Mouse (Mus musculus): ENCODE data around the gene Olfr545. TPM values are rescaled to one million over a fixed set of nuclear protein-coding genes. Genes with fewer than 3 reads are reported as not detected.

The Olfr545 gene
- polyA plus RNA-seq, 1 experiment, result not detected

DNA sequence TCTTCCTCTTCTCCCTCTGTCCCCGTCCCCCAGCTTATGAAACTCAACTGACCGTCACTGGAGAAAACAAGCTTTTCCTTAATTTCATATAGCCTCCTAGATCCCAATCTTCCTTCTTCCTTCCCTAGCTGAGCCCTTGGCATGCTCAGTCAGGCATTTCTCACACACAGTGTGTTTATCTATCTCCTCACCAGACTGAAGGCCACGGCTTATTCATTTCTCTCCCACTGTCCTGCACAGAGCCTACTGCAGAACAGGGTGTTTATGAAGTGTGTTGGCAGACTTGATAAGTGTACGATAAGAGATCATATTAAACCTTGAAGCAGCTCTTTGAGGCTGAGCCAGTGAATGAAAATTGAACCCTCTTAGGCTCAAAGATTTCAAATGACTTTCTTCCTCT is 18.6 kb downstream of the Olfr545 start:
- no peak overlapping the region for H3K4me3 ChIP-seq (ENCODE audit: extremely low read depth, insufficient read depth, insufficient read length)
- no peak for DNase-seq (ENCODE audit: low read depth in 1 of 2, low spot score in 2 of 2)
- TF ChIP-seq POLR2A (IDR thresholded peaks at IDR 0.05; ENCODE audit: low read depth, low read length) (no peak), CTCF (IDR thresholded peaks at IDR 0.05; ENCODE audit: extremely low read depth, insufficient read depth, insufficient read length, insufficient replicate concordance) (no peak)
- WGBS, result 82% methylated on average over 4 of the region's 4 CpGs
- no peak overlapping the region for H3K27ac ChIP-seq (ENCODE audit: insufficient read depth, low read length)
- H3K27me3 ChIP-seq (ENCODE audit: control insufficient read depth, insufficient read depth, low read length), result no peaks in the 10 kb centered on the region
- H3K36me3 ChIP-seq (ENCODE audit: control insufficient read depth, insufficient read depth, low read length), result no peaks in the 10 kb centered on the region
- H3K4me1 ChIP-seq (ENCODE audit: control insufficient read depth, insufficient read depth, insufficient read length), result no peaks in the 10 kb centered on the region

DNA sequence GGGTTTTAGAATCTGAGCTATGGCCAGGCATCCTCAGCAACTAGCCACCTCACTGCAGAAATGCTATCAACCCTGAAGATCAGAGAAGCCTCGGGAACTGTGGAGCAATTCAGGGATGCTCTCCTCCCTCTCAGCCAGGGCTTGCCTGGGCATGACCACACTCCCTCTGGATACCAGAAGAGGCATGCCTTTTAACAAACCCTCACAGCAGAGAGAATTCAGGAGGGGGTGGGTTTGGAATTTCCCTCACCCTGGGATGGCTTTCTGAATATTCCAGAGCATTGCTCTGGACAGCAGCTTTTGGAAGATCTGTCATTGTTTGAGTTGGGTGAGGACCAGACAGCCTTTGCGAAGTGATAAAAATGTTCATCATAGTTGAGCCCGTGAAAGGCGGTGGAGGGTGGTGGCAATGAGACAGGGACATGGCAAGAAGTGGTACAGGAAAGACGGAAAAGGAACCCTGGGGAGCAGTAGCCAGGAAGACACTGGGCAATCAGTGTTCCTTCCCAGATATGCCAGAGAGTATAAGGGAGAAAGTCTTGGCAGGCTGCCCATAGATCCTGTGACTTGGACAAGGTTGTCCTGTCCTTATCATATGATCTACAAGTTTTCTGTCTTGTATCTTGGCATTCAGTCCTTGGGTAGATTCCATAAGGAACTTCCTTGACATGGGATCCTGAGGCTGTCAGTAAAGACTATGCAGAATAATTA is 19.9 kb downstream of the Olfr545 start:
- Histone ChIP-seq H3K27me3 (ENCODE audit: control insufficient read depth, insufficient read depth, low read length) (no peaks in the 10 kb centered on the region), H3K4me1 (ENCODE audit: control insufficient read depth, insufficient read depth, insufficient read length) (no peaks in the 10 kb centered on the region), H3K27ac (ENCODE audit: insufficient read depth, low read length) (no peak overlapping the region), H3K4me3 (ENCODE audit: extremely low read depth, insufficient read depth, insufficient read length) (no peak overlapping the region), H3K36me3 (ENCODE audit: control insufficient read depth, insufficient read depth, low read length) (no peaks in the 10 kb centered on the region)
- no peak for DNase-seq (ENCODE audit: low read depth in 1 of 2, low spot score in 2 of 2)
- no peak for TF ChIP-seq CTCF (IDR thresholded peaks at IDR 0.05; ENCODE audit: extremely low read depth, insufficient read depth, insufficient read length, insufficient replicate concordance)
- no peak for TF ChIP-seq POLR2A (IDR thresholded peaks at IDR 0.05; ENCODE audit: low read depth, low read length)
- WGBS, result 83% methylated on average over 5 of the region's 5 CpGs

DNA sequence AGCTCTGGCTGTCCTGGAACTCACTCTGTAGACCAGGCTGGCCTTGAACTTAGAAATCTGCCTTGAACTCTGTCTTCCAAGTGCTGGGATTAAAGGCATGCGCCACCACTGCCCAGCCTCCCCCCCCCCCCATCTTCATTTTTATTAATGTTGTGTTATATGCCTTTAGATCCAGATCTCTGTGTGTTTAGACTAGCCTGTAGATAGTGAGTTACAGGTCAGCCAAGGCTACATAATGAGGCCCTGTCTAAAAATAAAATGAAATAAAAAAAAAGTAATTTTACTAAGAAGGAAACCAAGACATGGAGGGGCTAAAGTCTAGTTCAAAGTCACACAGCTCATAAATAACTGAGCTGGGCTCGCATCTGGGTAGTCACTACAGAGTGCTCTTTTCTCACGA is 20.4 kb downstream of the Olfr545 start:
- no peak for DNase-seq (ENCODE audit: low read depth in 1 of 2, low spot score in 2 of 2)
- no peak overlapping the region for H3K4me3 ChIP-seq (ENCODE audit: extremely low read depth, insufficient read depth, insufficient read length)
- TF ChIP-seq CTCF (IDR thresholded peaks at IDR 0.05; ENCODE audit: extremely low read depth, insufficient read depth, insufficient read length, insufficient replicate concordance), result no peak
- no peak for TF ChIP-seq POLR2A (IDR thresholded peaks at IDR 0.05; ENCODE audit: low read depth, low read length)
- no peaks in the 10 kb centered on the region for H3K36me3 ChIP-seq (ENCODE audit: control insufficient read depth, insufficient read depth, low read length)
- no peak overlapping the region for H3K27ac ChIP-seq (ENCODE audit: insufficient read depth, low read length)
- WGBS, result 72% methylated on average over 3 of the region's 3 CpGs
- H3K4me1 ChIP-seq (ENCODE audit: control insufficient read depth, insufficient read depth, insufficient read length), result no peaks in the 10 kb centered on the region
- no peaks in the 10 kb centered on the region for H3K27me3 ChIP-seq (ENCODE audit: control insufficient read depth, insufficient read depth, low read length)

DNA sequence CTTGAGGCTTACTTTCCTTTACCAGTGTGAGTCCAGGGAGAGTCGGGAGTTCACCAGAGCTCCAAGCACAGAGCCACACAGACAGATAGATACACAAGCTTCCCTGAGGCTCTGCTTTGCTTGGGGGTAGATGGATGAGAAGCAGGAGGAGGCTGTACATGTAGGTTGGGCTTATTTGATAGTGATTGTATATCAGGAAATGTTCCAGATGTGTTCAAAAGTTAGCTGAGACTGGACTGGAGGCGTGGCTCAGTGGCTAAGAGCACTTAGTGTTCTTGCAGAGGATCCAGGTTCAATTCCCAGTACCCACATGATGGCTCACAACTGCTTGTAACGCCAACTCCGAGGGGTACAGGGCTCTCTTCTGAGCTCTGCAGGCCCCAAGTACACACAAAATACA is 20.9 kb downstream of the Olfr545 start:
- no peak for DNase-seq (ENCODE audit: low read depth in 1 of 2, low spot score in 2 of 2)
- WGBS, result 84% methylated on average over 4 of the region's 4 CpGs
- Histone ChIP-seq H3K27me3 (ENCODE audit: control insufficient read depth, insufficient read depth, low read length) (no peaks in the 10 kb centered on the region), H3K4me1 (ENCODE audit: control insufficient read depth, insufficient read depth, insufficient read length) (no peaks in the 10 kb centered on the region), H3K36me3 (ENCODE audit: control insufficient read depth, insufficient read depth, low read length) (no peaks in the 10 kb centered on the region), H3K4me3 (ENCODE audit: extremely low read depth, insufficient read depth, insufficient read length) (no peak overlapping the region), H3K27ac (ENCODE audit: insufficient read depth, low read length) (no peak overlapping the region)
- no peak for TF ChIP-seq CTCF (IDR thresholded peaks at IDR 0.05; ENCODE audit: extremely low read depth, insufficient read depth, insufficient read length, insufficient replicate concordance)
- no peak for TF ChIP-seq POLR2A (IDR thresholded peaks at IDR 0.05; ENCODE audit: low read depth, low read length)

DNA sequence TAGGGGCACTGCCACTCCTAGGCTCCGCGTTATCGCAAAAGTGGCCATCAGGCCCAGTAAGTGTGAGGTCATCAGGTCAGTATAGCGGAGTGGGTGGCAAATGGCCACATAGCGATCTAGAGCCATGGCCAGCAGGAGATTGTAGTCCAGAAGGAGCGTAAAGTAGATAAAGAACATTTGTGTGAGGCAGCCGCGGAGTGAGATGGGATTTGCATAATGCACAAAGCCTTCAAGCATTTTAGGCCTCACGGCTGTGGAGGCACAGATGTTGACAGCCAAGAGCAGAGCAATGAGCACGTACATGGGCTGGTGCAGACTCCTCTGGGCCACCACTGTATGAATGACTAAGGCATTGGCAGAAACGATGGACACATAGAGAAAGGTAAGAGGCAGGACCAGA is 22.0 kb downstream of the Olfr545 start:
- WGBS, result 94% methylated on average over 11 of the region's 11 CpGs
- no peaks in the 10 kb centered on the region for H3K27me3 ChIP-seq (ENCODE audit: control insufficient read depth, insufficient read depth, low read length)
- no peaks in the 10 kb centered on the region for H3K36me3 ChIP-seq (ENCODE audit: control insufficient read depth, insufficient read depth, low read length)
- no peak overlapping the region for H3K4me3 ChIP-seq (ENCODE audit: extremely low read depth, insufficient read depth, insufficient read length)
- TF ChIP-seq POLR2A (IDR thresholded peaks at IDR 0.05; ENCODE audit: low read depth, low read length) (no peak), CTCF (IDR thresholded peaks at IDR 0.05; ENCODE audit: extremely low read depth, insufficient read depth, insufficient read length, insufficient replicate concordance) (no peak)
- DNase-seq (ENCODE audit: low read depth in 1 of 2, low spot score in 2 of 2), result no peak
- no peaks in the 10 kb centered on the region for H3K4me1 ChIP-seq (ENCODE audit: control insufficient read depth, insufficient read depth, insufficient read length)
- no peak overlapping the region for H3K27ac ChIP-seq (ENCODE audit: insufficient read depth, low read length)

DNA sequence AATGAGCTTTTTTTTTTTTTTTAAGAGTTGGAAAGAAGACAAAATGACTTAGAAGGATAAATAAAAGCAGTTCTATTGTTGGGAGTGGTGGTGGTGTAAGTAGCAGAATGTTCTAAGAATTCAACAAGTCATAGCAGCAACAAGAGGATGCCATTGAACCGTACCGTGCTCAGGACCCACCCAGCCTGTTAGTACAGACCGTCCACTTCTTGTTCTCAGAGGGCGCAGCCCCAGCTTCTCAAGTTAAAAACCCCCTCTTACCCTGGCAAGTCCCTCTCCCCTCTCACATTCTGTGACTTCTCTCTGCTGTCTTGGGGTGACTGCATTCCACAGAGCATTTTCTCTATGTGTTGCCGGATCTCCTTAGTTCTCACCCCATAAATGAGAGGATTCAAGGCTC is 22.8 kb downstream of the Olfr545 start:
- Histone ChIP-seq H3K36me3 (ENCODE audit: control insufficient read depth, insufficient read depth, low read length) (no peaks in the 10 kb centered on the region), H3K4me3 (ENCODE audit: extremely low read depth, insufficient read depth, insufficient read length) (no peak overlapping the region), H3K27ac (ENCODE audit: insufficient read depth, low read length) (no peak overlapping the region), H3K4me1 (ENCODE audit: control insufficient read depth, insufficient read depth, insufficient read length) (no peaks in the 10 kb centered on the region), H3K27me3 (ENCODE audit: control insufficient read depth, insufficient read depth, low read length) (no peaks in the 10 kb centered on the region)
- WGBS, result 96% methylated on average over 5 of the region's 5 CpGs
- no peak for DNase-seq (ENCODE audit: low read depth in 1 of 2, low spot score in 2 of 2)
- TF ChIP-seq POLR2A (IDR thresholded peaks at IDR 0.05; ENCODE audit: low read depth, low read length) (no peak), CTCF (IDR thresholded peaks at IDR 0.05; ENCODE audit: extremely low read depth, insufficient read depth, insufficient read length, insufficient replicate concordance) (no peak)

DNA sequence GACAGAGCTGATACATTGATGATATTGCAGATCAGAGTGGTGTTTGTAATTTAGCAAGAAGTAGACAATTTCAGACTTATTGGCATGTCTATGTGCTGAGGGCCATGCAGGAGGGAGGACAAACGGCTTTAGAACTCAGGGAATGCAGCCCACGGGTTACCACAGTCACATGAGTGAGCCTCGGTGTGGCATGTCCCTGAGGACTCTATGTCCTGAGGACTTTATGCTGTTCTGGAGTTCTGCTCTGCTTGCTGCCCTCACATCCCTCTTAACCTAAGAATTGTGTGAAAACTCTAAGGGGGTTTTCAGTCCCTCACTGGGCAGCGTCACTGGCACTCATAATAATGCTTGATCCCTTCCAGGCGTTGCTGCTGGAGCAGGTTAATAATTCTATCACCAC is 26.7 kb downstream of the Olfr545 start:
- peaks cover 7% of the 10 kb centered on the region for H3K36me3 ChIP-seq (ENCODE audit: control insufficient read depth, insufficient read depth, low read length)

More for the DNA sequence above, 26.7 kb downstream of the Olfr545 start:
- H3K27me3 ChIP-seq (ENCODE audit: control insufficient read depth, insufficient read depth, low read length), result no peaks in the 10 kb centered on the region
- no peak for DNase-seq (ENCODE audit: low read depth in 1 of 2, low spot score in 2 of 2)
- no peak for TF ChIP-seq POLR2A (IDR thresholded peaks at IDR 0.05; ENCODE audit: low read depth, low read length)
- no peak overlapping the region for H3K4me3 ChIP-seq (ENCODE audit: extremely low read depth, insufficient read depth, insufficient read length)
- WGBS, result 76% methylated on average over 5 of the region's 5 CpGs
- H3K27ac ChIP-seq (ENCODE audit: insufficient read depth, low read length), result no peak overlapping the region
- H3K4me1 ChIP-seq (ENCODE audit: control insufficient read depth, insufficient read depth, insufficient read length), result no peaks in the 10 kb centered on the region

Data from spleen, adult 2 months (tissue).